Mouse (Mus musculus): ENCODE data around the gene Gm28998. TPM values are rescaled to one million over a fixed set of nuclear protein-coding genes. Genes with fewer than 3 reads are reported as not detected.

The Gm28998 gene
- polyA plus RNA-seq (2012; rRNA removed): not detected in 2 replicates

GRCm38 (mm10) chrY:7253487-7253886, at the start of gene Gm28998:
Gene Gm28998 (plus strand): TSS chrY:7253787.

Other genes with a start within 250 kb of the Gm28998 start
- gene Gm21244, start 84.5 kb upstream of the Gm28998 start, polyA plus RNA-seq (2012; rRNA removed): not detected in 2 replicates
- gene Gm21788, start 151.2 kb downstream of the Gm28998 start, polyA plus RNA-seq (2012; rRNA removed): not detected in 2 replicates

Data from colon, adult 2 months (tissue).